Mouse (Mus musculus): ENCODE results near the gene Sema6d.
A peak's percentile ranks its signal among the peaks of the same experiment; 100 is the strongest.

Gene Sema6d

DNA sequence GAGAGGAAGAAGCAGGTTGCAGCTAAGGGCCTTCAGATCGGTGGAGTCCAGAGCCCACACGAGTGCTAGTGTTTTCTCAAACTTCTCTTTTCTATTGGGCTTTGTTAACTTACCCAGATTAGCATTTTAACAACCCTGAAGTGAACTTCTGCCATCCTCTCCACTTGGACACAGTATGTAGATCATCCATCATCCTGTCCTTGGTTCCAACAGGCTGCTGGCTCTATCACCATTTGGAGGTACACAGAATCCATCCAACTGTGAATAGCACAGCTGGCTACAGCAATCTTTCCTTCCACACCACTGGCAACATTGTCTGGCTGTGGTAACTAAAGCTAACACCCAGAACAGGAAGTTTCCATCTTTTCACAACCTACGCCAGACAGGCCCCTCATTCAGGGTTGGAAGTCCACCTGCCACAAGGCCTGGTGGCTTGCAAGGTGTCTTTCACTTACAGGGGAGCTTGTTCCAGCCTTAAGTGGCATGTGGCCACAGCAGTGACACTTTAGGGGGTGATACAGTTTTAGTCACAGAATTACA, 524.0 kb downstream of the Sema6d start:
- DNase-seq (ENCODE audit: low read depth), result no peak

DNA sequence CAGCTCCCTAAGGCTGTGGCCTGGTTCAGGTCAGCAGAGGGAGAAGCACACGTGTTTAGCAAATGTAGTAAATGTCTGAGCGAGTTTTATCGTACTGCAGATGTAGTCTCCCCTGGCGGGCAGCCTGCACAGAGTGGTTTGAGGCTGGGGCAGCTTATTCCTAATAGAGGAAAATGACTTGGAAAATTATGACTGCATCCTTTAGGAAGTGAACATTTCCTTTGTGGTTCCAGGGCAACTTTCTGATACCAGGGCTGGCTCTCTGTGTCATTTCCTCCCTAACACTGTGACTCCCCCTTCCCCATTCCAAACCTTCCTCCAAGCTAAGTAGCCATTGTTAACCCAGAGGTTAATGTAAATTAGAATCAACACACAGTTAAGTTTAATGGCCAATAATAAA, 527.0 kb downstream of the Sema6d start:
- DNase-seq (ENCODE audit: low read depth), result no peak

DNA sequence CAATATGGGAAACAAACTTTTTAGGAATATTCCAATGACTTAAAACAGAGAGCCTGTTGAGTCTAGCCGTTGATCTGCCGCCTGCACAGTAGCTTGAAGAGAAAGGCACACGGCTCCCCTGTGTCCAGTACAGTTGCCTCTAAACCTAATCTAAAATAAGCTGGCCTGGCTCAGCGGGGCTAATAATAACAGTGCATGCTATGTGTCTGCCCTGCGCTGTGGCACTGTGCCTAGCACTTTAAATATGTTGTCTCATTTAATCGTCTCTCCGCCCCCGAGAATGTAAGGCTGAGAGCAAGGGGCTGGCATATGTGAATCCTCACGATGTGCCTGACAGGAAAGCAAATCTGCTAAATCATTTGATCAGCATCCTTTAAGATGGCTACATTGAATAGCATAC, 527.7 kb downstream of the Sema6d start:
- no peak for DNase-seq (ENCODE audit: low read depth)

DNA sequence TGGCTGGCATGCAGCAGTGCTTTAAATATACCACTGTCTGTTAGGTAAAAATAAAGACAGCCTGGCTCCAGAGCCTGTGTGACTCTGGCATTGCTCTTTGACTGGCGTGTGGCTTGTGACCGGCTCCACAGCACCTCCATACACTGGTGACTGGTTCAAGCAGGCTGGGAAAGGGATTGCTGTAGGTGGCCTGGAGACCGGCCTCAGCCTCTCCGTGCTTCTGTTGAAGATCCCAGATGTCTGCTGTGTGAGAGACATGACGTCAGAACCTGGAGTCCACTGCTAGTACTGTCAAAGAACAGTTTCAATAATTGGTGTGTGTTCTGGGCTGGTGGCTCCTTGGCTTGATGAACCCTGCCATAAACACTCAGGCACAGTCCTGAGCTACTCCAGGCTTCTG, 528.3 kb downstream of the Sema6d start:
- DNase-seq (ENCODE audit: low read depth), result no peak

DNA sequence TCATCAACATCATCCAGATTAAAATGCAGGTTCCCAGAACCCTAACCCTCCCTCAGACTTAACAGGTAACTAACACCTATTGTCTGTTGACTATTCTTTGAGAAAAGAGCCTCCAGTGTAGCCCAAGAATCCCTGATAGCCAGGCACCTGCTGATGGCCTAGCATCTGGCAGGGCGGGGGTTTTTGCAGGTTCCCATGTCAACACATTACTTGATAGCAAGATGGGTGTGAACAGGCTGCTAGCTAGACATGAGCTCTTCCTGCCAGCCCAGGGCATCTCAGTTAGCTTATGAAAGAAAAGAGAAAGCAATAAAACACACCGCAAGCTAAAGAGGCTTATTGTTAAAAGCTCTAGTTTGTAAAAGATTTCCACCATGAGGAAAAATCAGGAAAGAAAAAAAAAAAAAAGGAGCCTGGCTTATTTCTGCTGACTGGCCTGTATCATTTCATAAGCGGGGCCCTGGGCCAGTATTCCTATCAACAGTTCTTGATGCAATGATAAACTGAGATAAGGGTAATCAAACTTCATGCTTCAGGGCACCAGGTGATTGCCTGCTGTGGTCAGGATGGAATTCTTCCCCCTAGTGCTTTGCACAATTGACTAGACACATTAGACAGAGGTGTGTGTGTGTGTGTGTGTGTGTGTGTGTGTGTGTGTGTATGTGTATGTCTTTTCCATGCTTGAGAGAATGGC, 528.9 kb downstream of the Sema6d start:
- no peak for DNase-seq (ENCODE audit: low read depth)

DNA sequence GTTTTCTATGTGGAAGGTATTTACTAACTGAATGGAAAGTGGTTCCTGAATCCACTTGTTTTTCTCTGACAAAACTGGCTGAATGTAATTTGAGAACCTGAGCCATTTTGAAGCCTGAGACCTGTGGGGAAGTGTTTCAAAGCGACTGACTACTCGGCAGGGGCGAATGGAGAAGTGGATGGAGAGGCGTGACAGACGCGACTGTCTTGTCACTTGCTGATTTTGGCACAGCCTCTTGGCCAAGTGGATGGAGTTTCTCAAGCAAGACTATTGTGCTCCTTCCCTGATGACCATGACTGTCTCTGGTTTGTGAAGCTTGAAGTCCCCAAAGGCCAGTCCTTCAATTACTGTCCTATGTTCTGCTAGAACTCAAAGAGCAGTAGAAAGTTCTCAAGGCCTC, 530.7 kb downstream of the Sema6d start:
- DNase-seq (ENCODE audit: low read depth), result no peak

DNA sequence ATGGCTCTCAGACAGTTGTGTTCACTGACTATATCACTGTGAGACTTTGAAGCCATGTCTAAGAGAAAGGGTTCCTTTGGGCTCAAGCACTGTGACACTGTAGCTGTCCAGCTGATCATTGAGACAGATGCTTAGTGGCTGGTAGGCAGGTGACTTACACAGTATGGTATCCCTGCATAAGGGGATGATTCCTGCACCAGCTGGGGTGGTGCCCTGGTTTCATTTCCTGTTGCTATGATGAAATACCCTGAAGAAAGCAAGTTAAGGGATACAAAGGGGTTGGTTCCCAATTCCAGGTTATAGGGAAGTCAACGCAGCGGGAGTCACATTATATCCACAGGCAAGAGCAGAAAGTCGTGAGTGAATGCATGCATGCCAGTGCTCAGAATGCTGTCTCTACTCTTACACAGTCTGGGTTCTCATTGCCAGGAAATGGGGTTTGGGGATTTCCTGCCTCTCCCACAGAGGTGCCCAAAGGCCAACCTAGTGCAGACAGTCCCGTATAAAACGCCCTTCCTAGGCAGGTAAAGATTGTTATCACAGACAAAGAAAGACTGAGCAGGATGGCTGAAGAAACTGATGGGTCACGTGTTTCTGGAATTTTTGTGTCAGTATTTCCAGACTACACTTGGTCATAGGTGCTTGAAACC, 532.3 kb downstream of the Sema6d start:
- DNase-seq (ENCODE audit: low read depth), result no peak

DNA sequence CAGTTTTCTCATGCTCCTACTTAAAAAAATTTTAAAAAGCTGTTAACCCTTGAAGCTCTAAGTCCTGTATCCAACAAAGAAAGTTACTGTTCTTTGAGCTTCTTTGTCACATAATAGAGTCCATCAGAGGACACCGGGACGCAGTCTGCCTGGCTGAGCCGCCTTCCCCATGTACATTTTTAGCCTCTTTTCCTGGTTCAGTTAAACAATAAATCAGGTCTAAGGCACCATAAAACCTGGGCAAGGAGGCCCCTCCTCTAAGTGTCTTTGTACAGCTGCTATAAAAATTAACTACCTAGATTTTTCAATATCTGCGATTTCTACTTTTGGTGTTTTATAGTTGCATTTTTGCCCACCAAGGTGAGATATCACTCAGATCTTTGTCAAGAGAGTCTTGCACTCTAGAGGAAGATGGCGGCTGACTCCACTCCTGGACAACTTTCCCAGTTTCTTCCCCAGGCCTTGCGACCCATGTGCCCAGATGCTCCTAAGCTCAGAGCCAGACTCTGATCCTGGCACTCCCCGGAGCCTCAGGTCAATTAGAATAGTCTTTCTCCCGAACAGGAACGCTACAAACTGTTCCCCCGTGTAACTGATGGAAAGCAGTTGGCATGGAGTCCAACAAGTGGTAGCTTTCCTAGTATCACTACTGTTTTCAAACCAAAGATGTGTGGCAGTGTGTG, 534.6 kb downstream of the Sema6d start:
- DNase-seq (ENCODE audit: low read depth), result no peak

DNA sequence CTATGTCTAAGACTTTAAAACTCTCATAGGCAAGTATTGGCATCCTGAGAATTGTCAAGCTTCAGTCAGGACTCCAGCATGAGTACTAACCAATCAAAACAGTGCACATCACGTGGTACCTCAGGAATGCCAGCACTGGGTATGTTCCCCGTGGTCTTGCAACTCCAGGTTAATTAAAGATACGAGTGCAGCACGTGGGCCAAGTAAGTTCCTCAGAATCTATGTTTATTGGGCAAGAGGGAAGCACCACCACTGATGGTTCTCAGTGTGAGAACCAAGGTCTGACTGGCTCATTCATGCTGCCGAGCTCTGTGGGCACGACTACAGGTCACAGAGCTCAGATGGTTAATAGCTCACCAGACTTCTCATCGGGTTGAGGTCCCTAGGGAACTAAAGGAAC, 536.7 kb downstream of the Sema6d start:
- no peak for DNase-seq (ENCODE audit: low read depth)

DNA sequence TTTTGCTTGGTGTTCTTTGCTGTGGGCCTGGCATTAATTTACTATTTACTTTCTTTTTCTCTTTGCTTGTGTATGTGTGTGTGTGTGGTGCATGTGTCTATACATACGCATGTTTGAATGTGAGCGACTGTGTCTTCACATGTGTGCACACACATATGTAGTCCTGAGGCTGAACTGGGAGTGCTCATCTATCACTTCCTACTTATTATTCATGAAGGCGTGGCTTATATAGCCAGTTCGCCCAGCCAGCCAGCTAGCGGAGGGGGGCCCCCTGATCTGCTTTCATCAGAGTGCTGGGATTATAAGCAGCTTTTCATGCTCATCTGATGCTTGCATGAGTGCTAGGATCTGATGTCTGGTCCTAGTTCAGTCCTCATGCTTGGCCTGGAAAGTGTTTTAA, 537.9 kb downstream of the Sema6d start:
- DNase-seq (ENCODE audit: low read depth), result no peak

DNA sequence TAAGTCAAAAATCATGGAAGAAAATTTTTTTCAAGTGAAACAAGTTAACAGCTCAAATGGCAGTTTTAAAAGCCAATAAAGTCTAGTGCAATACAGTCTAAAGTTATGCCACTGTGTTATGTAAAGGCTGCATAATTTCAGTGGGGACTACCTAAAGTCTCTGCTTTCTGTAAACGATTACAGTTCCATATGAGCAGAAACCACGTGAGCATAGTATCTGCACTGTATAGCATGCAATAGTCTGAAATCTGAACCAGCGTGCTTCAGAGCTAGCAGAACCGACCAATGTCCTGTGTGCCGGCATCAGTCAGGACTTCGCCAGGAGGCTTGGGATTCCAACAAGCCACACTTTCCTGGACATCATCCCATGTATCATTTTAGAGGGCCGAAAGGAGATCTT, 538.9 kb downstream of the Sema6d start:
- no peak for DNase-seq (ENCODE audit: low read depth)

DNA sequence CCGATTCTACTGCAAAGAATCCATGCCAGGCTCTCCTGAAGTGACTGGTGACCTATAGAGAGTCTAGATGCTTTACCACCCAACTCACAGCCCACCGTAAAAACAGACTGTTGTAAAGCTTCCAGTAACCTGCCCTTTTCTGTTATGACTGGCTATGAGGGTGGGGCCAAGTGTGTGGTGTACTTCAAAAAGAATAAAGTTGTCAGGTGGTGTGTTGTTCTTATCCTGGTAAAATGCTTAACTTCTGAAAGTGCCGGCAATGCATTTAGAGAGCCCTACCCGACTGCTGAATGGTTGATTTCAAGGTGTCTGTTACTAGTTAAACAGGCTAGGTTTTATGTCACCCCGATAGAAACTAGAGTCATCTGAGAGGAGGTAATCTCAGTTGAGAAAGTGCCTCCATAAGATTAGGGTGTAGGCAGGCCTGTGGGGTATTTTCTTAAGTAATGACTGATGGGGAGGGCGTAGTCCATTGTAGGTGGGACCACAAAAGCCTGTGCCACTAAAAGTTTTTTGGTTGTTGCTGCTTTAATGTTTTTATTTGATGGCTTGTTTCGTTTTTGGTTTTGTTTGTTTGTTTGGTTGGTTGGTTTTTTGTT, 544.7 kb downstream of the Sema6d start:
- no peak for DNase-seq (ENCODE audit: low read depth)

DNA sequence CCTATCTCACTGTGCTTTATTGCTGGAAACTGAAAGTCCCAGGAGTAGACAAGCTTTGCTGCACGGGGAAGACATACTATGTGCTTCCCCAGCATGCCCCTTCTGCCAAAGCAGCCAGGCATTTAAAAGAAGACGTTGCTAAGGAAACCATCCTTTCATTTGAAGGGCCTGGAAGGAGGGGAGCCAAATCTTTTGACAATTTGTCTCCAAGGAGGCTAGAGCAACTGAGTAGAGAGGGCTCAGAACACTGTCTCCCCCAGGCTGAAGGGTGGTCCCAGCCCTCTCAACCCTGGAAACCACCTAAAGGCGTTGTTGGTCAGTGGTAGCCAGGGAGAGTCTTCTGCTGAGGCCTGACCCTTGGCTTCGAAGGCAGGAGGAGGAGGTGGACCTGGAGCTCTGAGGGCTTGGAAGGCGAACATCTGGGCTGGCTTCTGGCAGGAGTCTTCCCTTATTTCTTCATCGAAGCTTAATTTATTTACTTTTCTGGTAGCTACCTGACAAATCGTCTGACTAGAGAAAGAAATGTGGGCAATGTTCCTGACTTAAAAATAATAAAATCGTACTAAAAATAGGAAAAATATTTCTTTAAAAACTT, 545.6 kb downstream of the Sema6d start:
- DNase-seq (ENCODE audit: low read depth), result peak; percentile 27

DNA sequence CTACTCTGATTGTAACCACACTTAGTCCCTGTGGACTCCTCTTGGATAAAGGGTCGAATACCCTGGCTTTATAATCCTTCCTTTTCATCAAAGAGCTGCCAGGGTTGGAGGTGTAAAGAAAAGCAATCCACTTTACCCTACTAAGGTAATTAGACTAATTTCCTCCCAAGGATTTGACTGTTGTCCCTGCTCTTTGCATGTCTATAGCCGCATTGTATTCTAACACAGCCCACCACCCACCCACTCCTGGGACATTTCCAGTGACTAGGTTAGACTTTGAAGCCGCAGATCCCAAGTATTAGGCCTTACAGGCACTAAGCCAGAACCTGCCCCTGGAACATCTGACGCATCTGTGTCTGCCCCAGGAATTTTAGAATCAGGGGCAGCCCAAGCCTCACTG, 547.3 kb downstream of the Sema6d start:
- DNase-seq (ENCODE audit: low read depth), result no peak

DNA sequence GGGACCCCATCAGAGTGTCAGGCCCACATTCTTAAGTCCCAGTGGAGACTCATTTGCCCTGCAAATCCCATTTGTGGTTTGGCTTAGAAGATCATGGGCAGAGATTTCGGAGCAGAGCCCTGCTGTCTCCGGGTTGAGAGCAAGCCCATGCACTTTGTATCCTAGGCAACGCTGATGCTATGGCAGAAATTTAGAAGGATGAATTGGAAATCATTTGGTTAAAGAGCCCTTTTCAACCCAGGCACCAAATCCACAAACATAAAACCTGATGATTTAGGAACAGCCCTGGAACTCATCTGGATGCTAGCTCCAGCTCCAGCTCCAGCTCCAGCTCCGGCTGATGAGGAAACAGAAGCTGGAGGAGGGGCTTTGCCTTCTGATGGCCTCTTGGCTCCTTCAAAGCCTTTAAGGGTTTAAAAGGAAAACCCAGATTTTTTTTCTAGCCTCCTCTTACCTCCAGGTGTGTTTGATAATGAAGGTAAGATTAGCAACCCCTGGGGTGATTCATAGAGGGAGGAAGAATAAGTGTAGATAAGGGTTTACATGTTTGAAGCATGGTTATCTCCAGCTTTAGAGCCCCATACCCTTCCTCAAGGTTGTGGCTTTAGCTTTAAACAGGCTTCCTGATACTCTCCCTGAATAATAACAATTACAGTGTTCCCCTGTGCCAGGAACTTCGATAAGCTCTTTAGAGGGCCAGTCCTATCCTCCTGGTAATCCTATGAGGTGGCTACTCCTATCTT, 549.6 kb downstream of the Sema6d start:
- no peak for DNase-seq (ENCODE audit: low read depth)

DNA sequence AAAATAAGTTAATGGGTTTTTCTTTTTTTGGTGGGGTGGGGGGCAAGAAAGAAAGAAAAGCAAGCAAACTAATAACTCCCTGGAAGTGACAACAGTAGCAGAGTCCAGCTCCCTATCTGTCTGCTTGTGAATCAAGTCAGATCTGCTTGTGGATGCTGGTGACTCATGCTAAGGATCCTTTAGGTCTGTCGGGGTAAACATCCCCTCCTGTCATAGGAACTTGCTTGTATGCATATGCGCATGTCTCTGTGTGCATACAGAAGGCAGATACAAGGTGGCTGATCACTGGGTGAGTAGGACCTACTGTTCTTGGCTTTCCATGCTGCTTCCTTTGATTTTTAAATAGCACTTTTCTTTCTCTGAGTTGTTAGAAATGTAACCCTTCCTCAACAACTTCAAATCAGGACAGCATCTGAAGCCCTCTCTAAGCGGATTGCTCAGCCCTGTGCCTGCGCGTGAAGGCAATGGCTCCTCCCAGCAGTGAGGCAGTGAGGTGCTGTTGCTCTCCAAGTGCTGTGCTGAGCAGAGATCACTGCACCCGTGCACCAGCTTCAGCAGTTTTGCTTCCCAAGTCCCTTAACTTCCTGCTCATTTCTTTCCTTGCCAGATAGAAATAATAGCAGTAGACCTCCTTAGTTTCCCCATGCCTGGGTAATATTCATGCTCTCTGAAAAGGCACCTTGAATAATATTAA, 550.9 kb downstream of the Sema6d start:
- no peak for DNase-seq (ENCODE audit: low read depth)

DNA sequence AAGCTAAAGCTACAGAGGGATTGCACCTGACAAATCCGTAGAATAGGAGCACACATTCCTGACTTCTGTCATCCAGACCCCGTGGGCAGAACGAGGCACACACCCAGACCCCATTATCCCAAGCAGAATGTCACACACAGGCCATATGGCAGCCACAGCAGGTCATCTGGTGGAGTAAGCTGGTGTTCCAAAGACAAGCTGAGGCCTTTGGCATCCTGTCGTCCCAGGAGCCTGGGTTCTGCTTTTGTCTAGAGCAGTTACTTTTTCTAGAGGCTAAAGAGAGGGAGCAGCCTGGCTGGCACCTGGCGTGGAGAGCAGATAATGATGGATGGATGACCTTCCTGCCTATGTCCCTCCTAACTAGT, 551.4 kb downstream of the Sema6d start:
- no peak for DNase-seq (ENCODE audit: low read depth)

DNA sequence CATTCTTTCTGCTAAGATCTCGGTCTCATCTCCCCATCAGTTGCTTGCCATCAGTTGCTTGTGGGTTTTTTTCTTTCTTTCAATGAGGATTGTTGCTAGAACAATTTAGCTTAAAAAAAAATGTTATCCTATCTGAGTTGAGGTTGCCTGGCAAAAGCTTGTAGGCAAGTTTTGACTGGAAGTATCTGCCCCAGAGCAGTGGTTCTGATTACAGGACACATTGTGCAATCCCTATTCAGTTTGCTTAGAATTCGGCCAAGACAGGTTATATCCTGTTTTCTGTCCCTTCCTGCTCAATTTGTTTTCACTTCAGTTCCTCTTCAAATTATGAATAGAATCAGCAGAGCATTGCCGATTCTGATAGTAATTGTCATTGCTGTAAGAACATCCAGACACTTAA, 552.4 kb downstream of the Sema6d start:
- no peak for DNase-seq (ENCODE audit: low read depth)

DNA sequence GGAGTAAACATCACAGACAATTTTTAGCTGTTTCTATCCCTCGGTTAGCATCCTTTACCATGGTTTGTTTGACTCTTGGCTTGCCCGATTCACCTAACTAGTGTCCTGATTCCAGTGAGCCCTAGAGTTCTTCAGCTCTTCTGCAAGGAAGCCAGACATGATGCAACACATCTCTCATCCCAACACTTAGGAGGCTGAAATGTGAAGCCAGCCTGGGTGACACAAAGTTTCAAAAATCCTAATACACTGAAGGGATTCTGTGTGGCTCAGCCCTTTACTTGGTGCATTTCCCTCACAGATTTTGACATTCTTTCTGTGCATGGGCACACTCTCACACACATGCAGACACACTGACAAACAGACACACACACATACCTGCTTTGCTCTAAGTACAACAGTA, 560.8 kb downstream of the Sema6d start:
- DNase-seq (ENCODE audit: low read depth), result no peak

DNA sequence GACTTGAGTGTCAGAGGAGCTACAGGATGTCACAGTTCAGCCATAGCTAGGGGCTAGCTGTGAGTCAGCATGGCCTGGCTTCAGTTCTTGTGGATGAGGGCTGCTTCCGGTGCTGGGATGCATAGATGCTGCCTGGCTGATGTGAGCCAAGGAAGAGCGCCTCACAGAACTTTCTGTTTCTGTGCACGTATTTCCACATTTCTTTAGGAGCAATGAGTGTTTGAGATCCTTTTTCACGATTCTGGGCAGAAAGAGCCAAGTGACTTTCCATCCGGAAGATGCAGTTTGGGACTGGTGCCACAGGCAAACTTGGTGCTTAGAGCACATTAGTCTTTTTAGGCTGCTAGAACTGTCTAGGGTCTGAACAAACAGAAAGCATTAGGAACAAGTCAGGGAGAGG, 561.4 kb downstream of the Sema6d start:
- no peak for DNase-seq (ENCODE audit: low read depth)

DNA sequence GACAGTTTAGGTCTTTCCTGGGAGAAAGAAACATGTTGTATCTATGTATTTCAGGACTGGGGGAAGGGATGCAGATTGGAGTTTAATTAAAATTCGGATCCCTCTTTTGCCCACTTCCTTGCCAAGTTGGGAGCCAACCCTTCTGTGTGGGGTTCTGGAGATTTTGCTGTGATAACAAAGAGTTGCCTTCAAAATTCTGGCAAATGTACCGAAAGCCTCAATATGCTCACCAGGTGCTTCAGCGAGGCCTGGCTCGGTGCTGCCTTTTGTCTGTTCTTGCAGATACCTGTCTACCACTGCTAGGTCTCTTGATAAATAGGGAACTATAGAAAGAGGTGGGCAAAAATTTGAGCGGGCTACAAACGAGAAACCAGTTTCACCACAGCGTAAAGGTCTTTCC, 563.4 kb downstream of the Sema6d start:
- no peak for DNase-seq (ENCODE audit: low read depth)
